Mouse (Mus musculus): Measurements from ENCODE around the gene Fam19a2.

Fam19a2 gene

DNA sequence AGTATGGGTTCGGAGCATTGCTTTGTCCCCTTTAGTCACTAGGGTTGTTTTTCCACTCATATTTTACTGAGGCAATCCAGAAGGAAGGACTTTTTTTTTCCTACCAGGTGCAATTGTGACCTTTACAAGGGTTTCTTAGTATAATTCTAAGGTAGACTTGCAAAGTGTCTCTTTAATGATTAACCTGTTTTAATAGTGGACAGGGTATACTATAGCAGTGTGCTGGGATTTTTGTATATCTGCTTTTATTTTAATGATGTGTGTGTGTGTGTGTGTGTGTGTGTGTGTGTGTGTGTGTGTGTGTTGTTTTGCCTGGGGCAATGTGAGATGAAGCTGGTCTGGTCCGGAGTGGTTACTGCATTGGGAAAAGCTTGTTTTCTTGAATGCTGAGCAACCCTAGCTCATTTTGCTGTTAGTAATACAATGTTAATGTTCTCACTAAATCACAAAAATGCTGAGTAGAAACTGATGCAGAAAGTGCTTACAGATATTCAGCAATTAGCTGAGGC is 458.2 kb downstream of the Fam19a2 start:
- no peak for DNase-seq (ENCODE audit: low spot score in 2 of 2)

- no peak for DNase-seq (ENCODE audit: low spot score in 2 of 2)
Measured at GRCm38 (mm10) chr10:123723641-123724040, 459.8 kb downstream of the Fam19a2 start.

DNA sequence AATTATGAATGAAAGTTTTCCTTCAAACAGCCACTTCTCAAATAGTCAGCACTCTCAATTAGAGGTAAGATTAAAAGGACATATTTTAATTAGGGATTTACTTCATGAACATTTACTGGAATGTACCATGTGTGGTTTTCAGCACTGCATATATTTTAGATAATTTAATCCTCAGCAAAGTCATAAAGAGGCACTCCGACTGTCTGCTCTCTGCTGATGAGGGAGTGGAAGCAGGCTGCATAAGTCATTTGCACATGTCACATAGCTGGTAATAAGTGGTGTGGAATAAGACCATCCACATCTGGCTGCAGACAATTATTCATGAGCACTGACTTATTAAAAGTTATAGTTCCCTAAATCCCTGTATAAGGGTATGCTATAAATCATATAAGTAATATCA is 484.5 kb downstream of the Fam19a2 start:
- DNase-seq (ENCODE audit: low spot score in 2 of 2) = no peak

GRCm38 (mm10) chr10:123751676-123752280 is 488.0 kb downstream of the Fam19a2 start:
- no peak for DNase-seq (ENCODE audit: low spot score in 2 of 2)

- no peak for DNase-seq (ENCODE audit: low spot score in 2 of 2)
Measured at GRCm38 (mm10) chr10:123752755-123753154, 489.0 kb downstream of the Fam19a2 start.

- DNase-seq (ENCODE audit: low spot score in 2 of 2) = no peak
Measured at GRCm38 (mm10) chr10:123753996-123754395, 490.2 kb downstream of the Fam19a2 start.

DNA sequence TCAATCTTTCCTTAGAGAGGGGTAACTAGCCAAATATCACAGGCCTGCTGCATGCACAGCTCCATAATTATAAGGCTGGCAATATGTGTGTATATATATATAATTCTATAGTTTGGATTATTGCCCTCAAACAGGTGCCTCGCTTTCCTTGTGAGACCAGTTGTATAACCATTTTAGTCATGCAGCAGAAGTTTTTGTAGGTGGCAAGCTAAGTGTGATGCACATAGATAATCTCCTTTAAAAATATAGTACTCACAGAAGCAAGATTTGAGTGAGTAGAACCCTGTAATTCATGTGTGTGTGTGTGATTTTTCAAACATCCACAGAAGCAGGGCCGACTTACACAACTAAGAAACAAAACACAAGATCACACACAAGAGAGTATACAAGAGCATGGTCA is 525.6 kb downstream of the Fam19a2 start:
- DNase-seq (ENCODE audit: low spot score in 2 of 2) = no peak
